ENCODE assay signal across 9 mouse cellular contexts in genomic region chr9:118606817-118607371, GRCm38 (mm10). TPM values are rescaled to one million over a fixed set of nuclear protein-coding genes. Genes with fewer than 3 reads are reported as not detected.
DNase-seq lines count a peak whose midpoint lies in the region; ATAC-seq and TF ChIP-seq lines count a peak whose summit lies in the region.
"Had no signal": no experiment of that assay in that cellular context is flagged by ENCODE, and none has a peak within 500 bp of the region (broad histone marks: within the 10 kb centered on the region; RNA-seq: fewer than 3 reads in every experiment).

No protein-coding gene starts in this region.

- H3K9me3 ChIP-seq in intestine, embryonic 14.5 days (ENCODE audit: control insufficient read depth, low read length): no peaks in the 10 kb centered on the region

- no peak for TF ChIP-seq CTCF in kidney, adult 2 months (conservative IDR thresholded peaks at IDR 0.05; ENCODE audit: insufficient read depth, insufficient read length, low read depth, low read length)

- intact Hi-C loops in left cerebral cortex, postnatal 25 days (cut with DNase I): loop anchor here (1.0 to 5.0 kb wide), 3 partner anchors 78 to 300 kb away; no protein-coding TSS in a partner anchor

- H3K36me3 ChIP-seq in kidney, adult 2 months (ENCODE audit: control insufficient read depth, insufficient read depth, low read length): no peaks in the 10 kb centered on the region
- H3K36me3 ChIP-seq in intestine, embryonic 14.5 days (ENCODE audit: control insufficient read depth, insufficient read depth, low read length): no peaks in the 10 kb centered on the region

- peak overlapping the region; percentile 65 for H3K9ac ChIP-seq in intestine, embryonic 14.5 days (ENCODE audit: low read length)

- DNase-seq in kidney, adult 2 months: peak; percentile 33
- no peak for DNase-seq in kidney, adult 9 months
- DNase-seq in ZHBTc4 (ENCODE audit: low read depth, low spot score): peak; percentile 40
- peak; percentile 26 for DNase-seq in gastrocnemius, postnatal 25 days
- DNase-seq in intestine, embryonic 14.5 days (ENCODE audit: low spot score): peak; percentile 75
- peak; percentile 33 for DNase-seq in lung, postnatal 14 days
- no peak for DNase-seq in left cerebral cortex, postnatal 25 days (ENCODE audit: low spot score in 2 of 2)

- peak overlapping the region; percentile 58 for H3K27ac ChIP-seq in kidney, adult 2 months (ENCODE audit: insufficient read depth, low read depth, low read length)
- H3K27ac ChIP-seq in intestine, embryonic 14.5 days (ENCODE audit: low read depth): peak overlapping the region; percentile 57
- H3K27ac ChIP-seq: macrophage had no signal

- H3K4me1 ChIP-seq in kidney, adult 2 months (ENCODE audit: control insufficient read depth, insufficient read depth, low read length): no peaks in the 10 kb centered on the region
- H3K4me1 ChIP-seq in intestine, embryonic 14.5 days (replicated peaks; ENCODE audit: control insufficient read depth, insufficient read depth, low read length): peaks cover 17% of the 10 kb centered on the region

- peak overlapping the region; percentile 84 for H3K4me3 ChIP-seq in kidney, adult 2 months (ENCODE audit: insufficient read depth, low read depth, low read length)
- peak overlapping the region; percentile 65 for H3K4me3 ChIP-seq in intestine, embryonic 14.5 days (ENCODE audit: low read depth, low read length)

- 4% methylated on average over 68 of the region's 68 CpGs for WGBS in kidney, adult 2 months
- WGBS in intestine, embryonic 14.5 days: under 1% methylated on average over 52 of the region's 68 CpGs

- peak; percentile 48 for ATAC-seq in intestine, embryonic 14.5 days (replicated peaks; ENCODE audit: low FRiP score, low TSS enrichment, low read depth)
- no peak; the same call in 1 of the 2 replicates for ATAC-seq in megakaryocyte-erythroid progenitor cell, adult 5-6 weeks (replicated peaks; ENCODE audit: low FRiP score, low TSS enrichment, poor library complexity, severe bottlenecking)

- 0 out of 2 replicates have a peak, but pooled peaks cover 1% of the 10 kb centered on the region for H3K27me3 ChIP-seq in kidney, adult 2 months (replicated peaks; ENCODE audit: control insufficient read depth, insufficient read depth, low read length)
- no peaks in the 10 kb centered on the region for H3K27me3 ChIP-seq in intestine, embryonic 14.5 days (replicated peaks; ENCODE audit: control insufficient read depth, insufficient read depth, low read length)

- TF ChIP-seq POLR2A in kidney, adult 2 months (IDR thresholded peaks at IDR 0.05; ENCODE audit: low read depth, low read length): no peak

- H3K4me2 ChIP-seq in intestine, embryonic 14.5 days (ENCODE audit: low read length): peak overlapping the region; percentile 79

RNA-seq across cellular contexts. Expression of gene Itga9, which starts 0.4 kb away (rescaled TPM):
- 15.0 and 17.0 TPM in 2 replicates for polyA plus RNA-seq in kidney, adult 2 months (2012; rRNA removed)
- total RNA-seq in gastrocnemius, postnatal 25 days (2021): 1 to 10 TPM; 6.9 to 8.3 TPM
- 9.5 and 12.6 TPM in 2 replicates for polyA plus RNA-seq in intestine, embryonic 14.5 days (2014; fragmentation: Nextera tagmentation; extraction: Ambion mirVana)
- total RNA-seq in megakaryocyte-erythroid progenitor cell, adult 5-6 weeks (2014; fragmentation: Nextera tagmentation): 0.02 and 5.6 TPM in 2 replicates
- 0.50 TPM in 1 of 2 replicates, not detected in the other for total RNA-seq in megakaryocyte-erythroid progenitor cell, adult 5-6 weeks (2017)
- total RNA-seq in left cerebral cortex, postnatal 25 days (2021): 1 to 10 TPM; 6.7 to 7.0 TPM

Comparison
In these comparisons a context has a peak if more than half of its experiments do, and no peak if none do; other contexts are left out.
1. DNase-seq: peak in kidney, adult 2 months (single experiment), ZHBTc4 (single experiment), gastrocnemius, postnatal 25 days (single experiment), intestine, embryonic 14.5 days (single experiment) and lung, postnatal 14 days (single experiment); none in kidney, adult 9 months (single experiment) and left cerebral cortex, postnatal 25 days (0 of 2).